Mouse (Mus musculus): ENCODE data around the gene Umad1. TPM values are rescaled to one million over a fixed set of nuclear protein-coding genes. Genes with fewer than 3 reads are reported as not detected.

The Umad1 gene
- total and polyA plus RNA-seq, 3 experiments, result 7.6 to 17.5 (median 10.0) TPM

GRCm38 (mm10) chr6:8504521-8505228, 245.6 kb downstream of the Umad1 start:
- Histone ChIP-seq H3K9ac (ENCODE audit: insufficient read depth, low read depth) (peak overlapping the region; percentile 61; the same call in 1 of the 2 replicates), H3K36me3 (replicated peaks in 1 of 2; ENCODE audit: control insufficient read depth in 1 of 2, insufficient read depth in 1 of 2, low read length in 1 of 2) (no peaks in the 10 kb centered on the region), H3K27me3 (replicated peaks) (no peaks in the 10 kb centered on the region), H3K4me3 (replicated peaks in 1 of 3; ENCODE audit: low read depth in 2 of 3, low read length in 2 of 3, poor library complexity in 1 of 3) (no peak overlapping the region), H3K4me1 (ENCODE audit: control insufficient read depth in 1 of 2, insufficient read depth in 2 of 2) (peaks cover 11 to 58% of the 10 kb centered on the region in 2 experiments), H3K27ac (ENCODE audit: insufficient read depth, low read depth) (no peak overlapping the region), H3K79me2 (replicated peaks; ENCODE audit: control insufficient read depth, extremely low read depth, insufficient read depth, poor library complexity, severe bottlenecking) (no peaks in the 10 kb centered on the region; the same call in 1 of the 2 replicates), H3K4me2 (ENCODE audit: insufficient read depth, low read depth, poor library complexity, severe bottlenecking) (peak overlapping the region; percentile 82), H3K9me3 (replicated peaks; ENCODE audit: low read length) (peaks cover 3% of the 10 kb centered on the region)
- TF ChIP-seq EP300 (IDR thresholded peaks at IDR 0.05; ENCODE audit: low read length), result 0 out of 2 replicates have a peak, but pooled peaks have one; percentile 27
- no peak for TF ChIP-seq CTCF (conservative IDR thresholded peaks at IDR 0.05 in 1 of 2, IDR thresholded peaks at IDR 0.05 in 1 of 2; ENCODE audit: low read depth in 2 of 2, low read length in 2 of 2)
- TF ChIP-seq ZKSCAN1 (IDR thresholded peaks at IDR 0.05; ENCODE audit: borderline replicate concordance, low read depth, low read length), result peak; percentile 83
- DNase-seq (ENCODE audit: extremely low read depth), result no peak
- in situ Hi-C loops (cut with MboI; ENCODE audit: low pct_ligation_motif_present, low pct_unique_long_range_greater_than_20kb, low sequenced_read_pairs) (loop anchor here (10.0 kb wide), 1 partner anchor 150 kb away; no protein-coding TSS in a partner anchor), dilution Hi-C loops (cut with MboI; ENCODE audit: extremely low pct_ligation_motif_present, extremely low pct_unique_long_range_greater_than_20kb, low sequenced_read_pairs) (no loop called here)

GRCm38 (mm10) chr6:8506631-8507030, 247.5 kb downstream of the Umad1 start:
- no peaks in the 10 kb centered on the region for H3K27me3 ChIP-seq (replicated peaks)
- dilution Hi-C loops (cut with MboI; ENCODE audit: extremely low pct_ligation_motif_present, extremely low pct_unique_long_range_greater_than_20kb, low sequenced_read_pairs) (no loop called here), in situ Hi-C loops (cut with MboI; ENCODE audit: low pct_ligation_motif_present, low pct_unique_long_range_greater_than_20kb, low sequenced_read_pairs) (loop anchor here (10.0 kb wide), 1 partner anchor 152 kb away; no protein-coding TSS in a partner anchor)
- H3K27ac ChIP-seq (ENCODE audit: insufficient read depth, low read depth), result no peak overlapping the region
- peaks cover 19% of the 10 kb centered on the region for H3K79me2 ChIP-seq (replicated peaks; ENCODE audit: control insufficient read depth, extremely low read depth, insufficient read depth, poor library complexity, severe bottlenecking)
- no peak overlapping the region for H3K9ac ChIP-seq (ENCODE audit: insufficient read depth, low read depth)
- H3K4me3 ChIP-seq (replicated peaks in 1 of 3; ENCODE audit: low read depth in 2 of 3, low read length in 2 of 3, poor library complexity in 1 of 3), result no peak overlapping the region
- H3K9me3 ChIP-seq (replicated peaks; ENCODE audit: low read length), result no peaks in the 10 kb centered on the region
- peaks cover 11 to 62% of the 10 kb centered on the region in 2 experiments for H3K4me1 ChIP-seq (ENCODE audit: control insufficient read depth in 1 of 2, insufficient read depth in 2 of 2)
- no peak for TF ChIP-seq ZMIZ1 (IDR thresholded peaks at IDR 0.05; ENCODE audit: low read depth, low read length)
- TF ChIP-seq EP300 (IDR thresholded peaks at IDR 0.05; ENCODE audit: low read length), result no peak
- TF ChIP-seq TCF12 (IDR thresholded peaks at IDR 0.05; ENCODE audit: low read depth, low read length), result no peak
- TF ChIP-seq JUN (IDR thresholded peaks at IDR 0.05; ENCODE audit: insufficient read depth, low read depth, low read length), result no peak
- TF ChIP-seq CHD2 (IDR thresholded peaks at IDR 0.05; ENCODE audit: low read length), result no peak
- no peak for TF ChIP-seq TBP (conservative IDR thresholded peaks at IDR 0.05; ENCODE audit: low read depth, low read length)
- no peak for TF ChIP-seq POLR2AphosphoS2 (IDR thresholded peaks at IDR 0.05; ENCODE audit: low read depth, low read length)
- TF ChIP-seq SIN3A (IDR thresholded peaks at IDR 0.05; ENCODE audit: low read length), result no peak
- TF ChIP-seq ELF1 (IDR thresholded peaks at IDR 0.05; ENCODE audit: low read depth, low read length), result no peak
- TF ChIP-seq MAZ (IDR thresholded peaks at IDR 0.05; ENCODE audit: low read depth, low read length), result no peak
- TF ChIP-seq MXI1 (IDR thresholded peaks at IDR 0.05; ENCODE audit: low read depth, low read length), result no peak
- DNase-seq (ENCODE audit: extremely low read depth), result no peak
- H3K36me3 ChIP-seq (replicated peaks in 1 of 2; ENCODE audit: control insufficient read depth in 1 of 2, insufficient read depth in 1 of 2, low read length in 1 of 2), result no peaks in the 10 kb centered on the region
- H3K4me2 ChIP-seq (ENCODE audit: insufficient read depth, low read depth, poor library complexity, severe bottlenecking), result peak overlapping the region; percentile 38; the same call in 1 of the 2 replicates

Other genes starting within 250 kb of the Umad1 start
- not detected in 2 replicates for gene Col28a1, start 66.7 kb upstream of the Umad1 start, total RNA-seq (2012; rRNA removed)
- gene Col28a1, start 66.7 kb upstream of the Umad1 start, total RNA-seq (2014; rRNA removed), result not detected in 2 replicates
- gene Col28a1, start 66.7 kb upstream of the Umad1 start, polyA plus RNA-seq (2012; ENCODE audit: insufficient read length, low read depth), result not detected in 2 replicates
- 24.1 and 24.5 TPM in 2 replicates for gene Mios, start 50.1 kb upstream of the Umad1 start, total RNA-seq (2012; rRNA removed)
- 23.7 and 25.1 TPM in 2 replicates for gene Mios, start 50.1 kb upstream of the Umad1 start, total RNA-seq (2014; rRNA removed)
- gene Mios, start 50.1 kb upstream of the Umad1 start, polyA plus RNA-seq (2012; ENCODE audit: insufficient read length, low read depth), result 26.3 and 27.7 TPM in 2 replicates
- gene Rpa3, start 115 bp upstream of the Umad1 start, total RNA-seq (2012; rRNA removed), result 72.1 and 74.0 TPM in 2 replicates
- gene Rpa3, start 115 bp upstream of the Umad1 start, total RNA-seq (2014; rRNA removed), result 264 and 276 TPM in 2 replicates
- 98.3 and 107 TPM in 2 replicates for gene Rpa3, start 115 bp upstream of the Umad1 start, polyA plus RNA-seq (2012; ENCODE audit: insufficient read length, low read depth)
- 2.4 and 2.7 TPM in 2 replicates for gene Gm45062, start 162 bp downstream of the Umad1 start, total RNA-seq (2012; rRNA removed)
- 3.2 and 3.3 TPM in 2 replicates for gene Gm45062, start 162 bp downstream of the Umad1 start, total RNA-seq (2014; rRNA removed)
- 4.1 and 4.4 TPM in 2 replicates for gene Gm45062, start 162 bp downstream of the Umad1 start, polyA plus RNA-seq (2012; ENCODE audit: insufficient read length, low read depth)

Data from CH12.LX (cell line).